Mouse (Mus musculus): Measurements from ENCODE around the gene Fgfr2.

Fgfr2 gene

GRCm38 (mm10) chr7:132803962-132804361 is 319.2 kb downstream of the Fgfr2 start:
- DNase-seq (ENCODE audit: low read depth, low spot score) = no peak

- DNase-seq (ENCODE audit: low read depth, low spot score) = no peak
Observed at GRCm38 (mm10) chr7:132803336-132803735, 319.8 kb downstream of the Fgfr2 start.

- DNase-seq (ENCODE audit: low read depth, low spot score) = no peak
Observed at GRCm38 (mm10) chr7:132802691-132803090, 320.5 kb downstream of the Fgfr2 start.

GRCm38 (mm10) chr7:132802066-132802465 is 321.1 kb downstream of the Fgfr2 start:
- no peak for DNase-seq (ENCODE audit: low read depth, low spot score)

- no peak for DNase-seq (ENCODE audit: low read depth, low spot score)
Observed at GRCm38 (mm10) chr7:132801509-132801908, 321.6 kb downstream of the Fgfr2 start.

GRCm38 (mm10) chr7:132800868-132801267 is 322.3 kb downstream of the Fgfr2 start:
- no peak for DNase-seq (ENCODE audit: low read depth, low spot score)

GRCm38 (mm10) chr7:132799119-132800016 is 323.8 kb downstream of the Fgfr2 start:
- no peak for DNase-seq (ENCODE audit: low read depth, low spot score)

GRCm38 (mm10) chr7:132795141-132795540 is 328.0 kb downstream of the Fgfr2 start:
- DNase-seq (ENCODE audit: low read depth, low spot score) = no peak

- DNase-seq (ENCODE audit: low read depth, low spot score) = no peak
Observed at GRCm38 (mm10) chr7:132793467-132793866, 329.7 kb downstream of the Fgfr2 start.

- DNase-seq (ENCODE audit: low read depth, low spot score) = no peak
Observed at GRCm38 (mm10) chr7:132790447-132791219, 332.5 kb downstream of the Fgfr2 start.

- no peak for DNase-seq (ENCODE audit: low read depth, low spot score)
Observed at GRCm38 (mm10) chr7:132788826-132789225, 334.3 kb downstream of the Fgfr2 start.

- no peak for DNase-seq (ENCODE audit: low read depth, low spot score)
Observed at GRCm38 (mm10) chr7:132787496-132788190, 335.5 kb downstream of the Fgfr2 start.

- DNase-seq (ENCODE audit: low read depth, low spot score) = no peak
Observed at GRCm38 (mm10) chr7:132787022-132787421, 336.1 kb downstream of the Fgfr2 start.

- no peak for DNase-seq (ENCODE audit: low read depth, low spot score)
Observed at GRCm38 (mm10) chr7:132786522-132786921, 336.6 kb downstream of the Fgfr2 start.

GRCm38 (mm10) chr7:132786011-132786410 is 337.1 kb downstream of the Fgfr2 start:
- DNase-seq (ENCODE audit: low read depth, low spot score) = no peak

- DNase-seq (ENCODE audit: low read depth, low spot score) = no peak
Observed at GRCm38 (mm10) chr7:132784101-132784500, 339.0 kb downstream of the Fgfr2 start.

GRCm38 (mm10) chr7:132781850-132782249 is 341.3 kb downstream of the Fgfr2 start:
- no peak for DNase-seq (ENCODE audit: low read depth, low spot score)

GRCm38 (mm10) chr7:132781130-132781814 is 341.9 kb downstream of the Fgfr2 start:
- DNase-seq (ENCODE audit: low read depth, low spot score) = no peak

- DNase-seq (ENCODE audit: low read depth, low spot score) = no peak
Observed at GRCm38 (mm10) chr7:132780611-132781010, 342.5 kb downstream of the Fgfr2 start.

GRCm38 (mm10) chr7:132778630-132779029 is 344.5 kb downstream of the Fgfr2 start:
- DNase-seq (ENCODE audit: low read depth, low spot score) = no peak

- no peak for DNase-seq (ENCODE audit: low read depth, low spot score)
Observed at GRCm38 (mm10) chr7:132777728-132778453, 345.3 kb downstream of the Fgfr2 start.
